Mouse (Mus musculus) kidney, postnatal 36 days (tissue): Measurements from ENCODE around the gene Tor4a.
A peak's percentile ranks its signal among the peaks of the same experiment; 100 is the strongest.

ENCODE experiments used
- DNase-seq, 2 experiments: peaks; one replicate each; pipeline ENCODE4 v3.0.0; 2021 to 2022; ENCODE audit warnings: mixed read lengths in 2 of 2

The Tor4a gene

DNA sequence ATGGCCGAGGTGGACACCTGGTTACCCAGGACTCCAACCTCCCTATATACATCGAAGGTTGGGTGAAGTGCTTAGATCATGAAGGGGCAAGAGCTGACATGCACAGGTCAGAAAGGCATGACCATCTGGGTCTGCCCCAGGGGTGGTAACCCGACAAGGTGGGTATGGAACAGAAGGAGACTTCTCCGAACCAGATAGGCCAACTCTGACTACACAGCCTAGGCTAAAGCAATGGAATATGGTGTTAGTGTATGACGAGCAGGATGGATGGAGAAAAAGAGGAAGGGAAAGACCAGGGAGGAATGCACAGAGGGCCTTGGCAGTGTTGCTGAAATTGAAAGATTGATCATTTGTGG is 10.1 kb downstream of the Tor4a start:
- no peak for DNase-seq

DNA sequence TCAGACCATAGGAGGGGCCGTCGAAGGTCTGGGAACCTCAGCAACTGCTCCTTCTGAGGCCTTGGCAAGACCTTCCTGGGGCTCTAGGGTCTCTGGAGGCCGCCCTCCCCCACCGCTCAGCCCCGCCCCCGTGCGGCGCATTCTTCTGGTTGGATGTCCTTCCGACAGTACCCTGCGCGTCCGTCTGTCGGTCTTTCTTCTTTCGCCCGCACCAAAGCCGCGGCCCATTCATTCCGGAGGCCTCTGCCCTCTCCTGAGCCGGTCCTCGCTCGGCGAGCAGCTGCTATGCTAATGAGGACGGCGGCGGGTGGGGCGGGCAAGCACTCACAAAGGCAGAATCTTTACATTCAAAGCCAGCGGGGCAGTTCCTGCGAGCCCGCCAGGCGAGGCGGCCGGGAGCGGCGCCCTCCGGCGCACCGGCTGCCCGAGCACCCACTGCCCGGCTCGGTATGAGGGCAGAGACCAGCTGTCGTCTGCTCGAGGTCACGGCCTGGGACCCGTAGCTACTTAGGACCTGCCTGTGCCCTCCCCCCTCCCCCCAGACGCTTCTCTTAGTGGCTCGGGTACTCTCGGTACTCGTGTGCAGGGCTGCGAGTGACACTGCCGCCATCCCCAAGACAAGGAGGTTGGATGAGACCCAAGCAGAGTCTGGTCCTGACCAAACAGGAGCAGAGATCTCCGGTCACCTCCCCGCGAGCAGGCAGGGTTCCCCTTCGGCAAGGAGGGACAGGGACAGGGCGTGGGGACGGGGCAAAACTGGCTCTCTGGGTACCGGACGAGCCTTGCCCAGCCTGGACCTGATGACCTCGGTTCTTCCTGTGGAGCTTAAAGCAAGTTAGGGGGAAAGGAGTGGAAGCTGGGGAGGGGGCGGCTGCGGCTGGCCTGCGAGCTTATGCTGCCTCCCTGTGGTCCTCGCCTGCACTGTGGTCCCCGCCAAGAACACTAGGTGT is 10.8 kb downstream of the Tor4a start:
- peak; percentile 58 to 74 for DNase-seq

DNA sequence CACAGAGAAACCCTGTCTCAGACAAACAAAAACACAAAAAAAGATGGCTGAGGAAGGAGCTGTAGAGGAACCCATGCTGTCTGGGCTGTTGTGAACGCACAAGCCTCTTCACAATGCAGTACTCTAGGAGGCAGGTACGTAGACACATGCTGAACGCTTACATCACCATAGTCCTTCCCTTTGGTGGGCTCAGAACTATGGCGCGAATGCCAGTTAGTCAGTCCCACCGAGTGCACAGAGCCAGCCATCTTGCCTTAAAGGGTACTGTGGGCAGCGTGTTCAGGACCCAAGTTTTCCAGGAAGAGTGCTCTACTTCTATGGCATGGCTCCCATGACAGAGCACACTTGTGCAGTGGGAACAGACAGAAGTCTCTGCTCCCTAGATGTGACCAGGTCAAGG is 12.2 kb downstream of the Tor4a start:
- DNase-seq = no peak

DNA sequence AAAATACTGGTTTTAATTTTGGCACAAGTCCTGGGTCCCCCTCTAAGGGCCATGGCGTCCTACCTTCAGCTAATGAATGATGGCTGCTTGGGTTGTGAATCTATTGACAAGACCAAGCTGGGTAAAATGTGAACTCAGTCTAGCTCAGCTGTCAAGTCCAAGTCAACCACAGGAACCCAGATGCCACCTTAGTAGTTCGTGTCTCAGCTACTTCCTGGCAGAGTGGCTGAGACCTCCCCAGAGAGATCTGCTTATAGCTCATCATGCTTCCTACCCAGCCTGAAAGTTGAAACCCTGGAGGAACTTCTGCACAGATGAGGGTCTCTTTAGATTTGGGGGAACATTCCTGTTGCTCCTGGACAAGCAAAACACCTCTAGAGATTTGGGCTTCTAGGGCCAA is 13.3 kb downstream of the Tor4a start:
- DNase-seq = no peak

DNA sequence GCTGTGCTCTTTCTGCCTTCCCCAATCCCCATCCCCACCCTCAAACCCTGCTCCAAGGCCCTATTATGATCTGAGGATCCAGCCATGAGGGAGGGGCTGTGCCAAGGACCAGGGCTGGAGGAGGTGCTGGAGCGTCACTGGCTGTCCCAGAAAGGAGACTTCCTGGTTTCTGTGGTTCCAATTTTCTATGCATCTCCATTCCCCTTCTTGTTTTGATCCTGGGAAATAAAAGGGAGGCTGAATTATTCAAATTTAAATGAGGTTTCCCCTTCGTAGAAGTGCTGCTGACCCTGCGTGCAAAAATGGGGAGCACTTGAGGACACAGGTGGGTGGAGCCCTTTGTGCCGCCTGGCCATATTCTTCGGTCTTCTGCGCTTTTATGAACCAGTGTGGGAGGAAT is 14.0 kb downstream of the Tor4a start:
- no peak for DNase-seq

DNA sequence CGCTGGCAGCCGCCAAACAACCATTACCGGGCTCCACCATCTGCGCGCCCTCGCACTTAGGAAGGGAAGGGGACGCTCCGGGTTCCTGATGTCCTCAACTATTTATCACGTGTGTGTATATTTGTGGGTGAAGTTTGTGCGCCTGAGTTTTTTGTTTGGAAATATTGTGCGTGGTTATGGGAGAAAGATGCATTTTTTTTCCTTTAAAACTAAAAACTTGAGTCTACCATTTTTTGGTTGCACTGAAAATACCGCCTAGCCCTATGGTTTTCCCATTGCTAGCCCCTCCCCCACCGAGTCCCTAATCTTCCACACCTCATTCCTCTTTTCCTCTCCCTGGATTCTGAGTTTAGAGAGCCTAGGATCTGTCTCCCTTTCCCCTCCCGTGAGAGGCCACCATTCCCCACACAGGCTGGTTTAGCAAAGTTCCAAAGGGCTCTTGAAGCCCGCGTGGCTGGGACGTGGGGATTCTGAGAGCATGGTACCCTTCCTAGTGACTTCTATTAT is 14.7 kb downstream of the Tor4a start:
- no peak for DNase-seq

DNA sequence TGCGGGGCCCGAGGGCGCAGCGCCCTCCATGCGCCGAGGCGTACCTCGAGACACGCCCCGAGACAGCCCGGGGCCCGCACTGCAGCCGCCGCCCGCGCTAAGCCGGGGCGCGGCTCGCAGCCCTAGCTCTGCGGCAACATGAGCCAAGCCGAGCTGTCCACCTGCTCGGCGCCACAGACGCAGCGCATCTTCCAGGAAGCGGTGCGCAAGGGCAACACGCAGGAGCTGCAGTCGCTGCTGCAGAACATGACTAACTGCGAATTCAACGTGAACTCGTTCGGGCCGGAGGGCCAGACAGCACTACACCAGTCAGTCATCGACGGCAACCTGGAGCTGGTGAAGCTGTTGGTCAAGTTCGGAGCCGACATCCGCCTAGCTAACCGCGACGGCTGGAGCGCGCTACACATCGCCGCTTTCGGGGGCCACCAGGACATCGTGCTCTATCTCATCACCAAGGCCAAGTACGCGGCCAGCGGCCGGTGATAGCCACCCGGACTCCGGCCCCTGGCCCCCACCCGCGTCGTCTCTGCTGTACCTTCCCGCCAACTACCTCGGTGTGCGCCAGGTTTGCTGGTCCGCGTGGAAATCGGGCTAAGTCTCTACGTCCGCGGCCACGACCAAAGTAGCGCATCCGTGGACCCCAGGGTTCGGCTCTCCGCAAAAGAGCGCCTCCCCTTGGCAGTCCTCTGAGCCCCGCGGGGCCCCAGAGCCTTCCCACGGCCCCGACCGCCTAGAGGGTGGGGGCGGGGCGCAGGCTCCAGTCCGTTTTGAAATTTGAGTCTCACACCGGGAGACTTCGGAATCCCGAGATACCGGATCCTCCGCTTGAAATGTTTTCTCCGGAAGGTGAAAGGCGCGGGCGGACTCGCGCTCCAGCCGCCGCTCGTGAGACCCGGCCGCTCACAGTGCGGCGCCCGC is 15.5 kb downstream of the Tor4a start:
- DNase-seq = peak in 1 of 2 experiments; percentile 66

DNA sequence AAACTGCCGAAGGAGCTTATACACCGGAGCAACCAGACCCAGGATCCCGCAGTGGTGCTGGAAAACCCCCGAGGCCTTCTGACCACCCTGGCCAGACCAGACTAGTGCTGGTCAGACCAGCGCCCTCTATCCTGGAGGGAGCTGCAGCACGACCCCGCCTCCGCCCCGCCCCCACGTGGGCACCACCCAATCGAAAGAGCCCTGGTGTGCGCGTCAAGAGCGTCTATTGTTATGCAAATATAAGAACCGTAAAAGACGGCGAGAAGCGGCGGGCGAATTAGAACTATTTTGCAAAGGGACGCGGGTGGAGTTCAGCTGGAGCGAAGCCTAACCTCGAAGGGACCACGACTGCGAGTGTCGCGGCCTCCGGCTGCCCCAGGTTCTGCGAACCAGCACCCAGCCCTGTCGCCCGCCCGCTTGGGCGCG is 16.2 kb downstream of the Tor4a start, which contains the start of gene Nrarp:
Gene Nrarp, plus strand, starts transcription at position 281 of the 426 bp plus-strand sequence.
- peak; percentile 96 to 97 for DNase-seq

DNA sequence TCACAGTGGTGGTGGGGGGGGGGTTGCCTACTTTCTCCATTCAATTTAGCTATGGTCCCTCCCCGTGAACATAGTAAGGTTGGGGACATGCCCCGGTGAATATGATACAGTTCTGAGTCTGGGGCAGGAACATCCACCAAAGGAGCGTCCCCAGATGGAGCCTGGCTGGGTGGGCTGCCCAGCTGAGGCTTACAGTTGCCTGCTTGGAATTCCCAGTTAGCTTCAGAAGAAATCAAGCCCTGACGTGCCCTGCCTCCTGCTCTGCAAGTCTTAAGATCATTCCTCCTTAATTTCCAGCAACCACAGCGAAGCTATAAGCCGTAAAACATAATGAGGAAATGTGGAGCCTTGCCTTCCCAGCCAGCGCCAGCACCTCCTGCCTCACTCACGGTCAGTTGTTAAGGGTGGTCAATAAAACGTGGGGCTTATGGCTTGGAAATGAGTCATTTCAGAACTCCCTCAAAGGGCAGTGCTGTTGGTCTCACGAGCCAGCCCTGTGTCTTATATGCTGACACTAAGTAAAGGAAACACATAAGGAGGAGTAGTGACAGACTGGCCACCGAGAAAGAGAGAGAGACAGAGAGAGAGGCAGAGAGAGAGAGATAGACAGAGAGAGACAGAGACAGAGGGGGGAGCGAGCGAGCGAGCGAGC is 17.0 kb downstream of the Tor4a start:
- DNase-seq = no peak

DNA sequence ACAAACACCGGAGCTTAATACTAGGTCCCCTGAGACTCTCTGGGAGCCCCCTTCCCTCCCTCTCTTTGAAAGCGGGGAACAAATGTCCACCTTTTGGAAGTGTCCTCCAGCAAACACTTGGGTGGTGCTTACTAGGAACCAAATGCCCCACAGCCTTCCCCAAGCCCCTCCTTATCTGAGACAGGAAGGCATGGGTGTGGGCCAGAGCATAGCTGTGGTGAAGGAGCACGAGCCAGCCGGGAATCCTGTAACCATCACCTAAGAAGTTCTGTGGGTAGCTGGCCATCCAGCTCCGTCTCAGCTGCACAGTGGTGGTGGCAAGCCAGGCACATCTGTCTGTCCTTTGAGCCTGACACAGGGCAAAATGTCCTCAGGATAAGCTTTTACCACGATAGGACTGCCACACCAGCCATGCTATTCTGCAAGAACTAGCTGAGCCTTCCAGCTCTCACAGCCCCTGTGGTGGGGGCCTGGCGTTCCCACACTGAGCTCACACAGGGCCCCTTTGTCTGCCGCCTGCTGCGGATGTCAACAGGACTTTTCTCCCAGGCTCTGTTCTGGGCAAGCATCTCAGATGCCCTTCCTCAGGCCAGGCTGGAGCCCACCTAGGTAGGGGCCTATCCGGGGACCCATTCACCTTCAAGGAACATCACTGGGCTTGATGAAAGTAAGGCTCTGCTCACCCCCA is 18.3 kb downstream of the Tor4a start:
- DNase-seq = no peak

DNA sequence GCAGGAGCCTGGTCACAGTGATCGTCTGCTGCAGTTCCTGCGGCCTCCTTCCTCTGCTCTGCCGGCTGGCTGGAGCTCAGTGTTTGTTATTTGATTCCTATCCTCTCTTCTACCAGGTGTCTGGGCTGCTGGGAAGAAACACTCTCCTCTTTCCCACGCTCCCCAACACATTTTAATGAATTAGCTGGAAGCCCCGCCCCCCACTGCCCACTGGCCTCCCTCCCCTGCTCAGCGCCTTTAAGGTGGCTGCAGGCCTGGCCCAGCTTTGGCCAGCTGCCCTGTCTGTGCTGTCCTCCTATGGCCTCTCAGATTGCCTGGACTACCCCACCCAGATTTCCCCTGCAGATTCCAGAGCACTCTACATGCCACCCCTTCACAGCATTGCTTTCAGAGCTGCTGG is 19.0 kb downstream of the Tor4a start:
- peak; percentile 78 to 87 for DNase-seq

DNA sequence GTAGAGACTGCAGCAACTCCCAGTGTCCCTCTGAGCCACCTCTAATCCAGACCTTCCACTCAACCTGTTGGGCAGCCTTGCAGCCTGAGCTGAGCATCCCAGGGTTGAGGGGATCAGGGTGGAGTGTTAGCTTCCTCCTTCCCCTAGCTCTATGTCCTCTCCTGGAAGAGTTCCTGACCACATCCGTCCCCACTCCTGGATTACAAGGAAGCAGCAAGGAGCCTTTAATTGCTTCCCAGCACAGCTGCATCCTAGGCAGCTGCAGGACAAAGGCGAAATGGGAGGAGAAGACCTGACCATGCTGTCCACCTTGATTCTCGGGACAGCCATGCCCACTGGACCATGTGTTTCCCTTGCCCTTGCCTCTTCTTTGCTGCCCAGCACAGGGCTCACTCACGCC is 19.6 kb downstream of the Tor4a start:
- DNase-seq = no peak

DNA sequence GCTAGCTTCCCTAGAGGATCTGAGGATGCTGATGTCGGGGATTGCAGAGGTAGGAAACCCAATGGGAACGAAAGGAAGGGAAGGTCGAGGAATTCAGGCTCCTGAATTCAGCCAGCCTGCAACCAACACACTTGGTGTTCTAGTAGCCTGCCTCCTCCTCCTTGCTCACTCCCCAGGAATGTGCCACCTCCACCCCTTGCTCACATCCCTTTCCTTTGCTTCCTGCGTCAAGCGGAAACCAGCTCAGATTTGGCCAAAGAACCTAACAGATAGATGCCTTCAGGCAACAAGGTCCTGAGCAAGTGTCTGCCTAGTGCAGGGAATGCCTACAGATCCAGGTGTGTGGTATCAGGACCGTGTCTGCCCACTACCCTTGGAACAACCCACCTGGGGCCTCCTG is 20.1 kb downstream of the Tor4a start:
- DNase-seq = peak; percentile 53 to 64

DNA sequence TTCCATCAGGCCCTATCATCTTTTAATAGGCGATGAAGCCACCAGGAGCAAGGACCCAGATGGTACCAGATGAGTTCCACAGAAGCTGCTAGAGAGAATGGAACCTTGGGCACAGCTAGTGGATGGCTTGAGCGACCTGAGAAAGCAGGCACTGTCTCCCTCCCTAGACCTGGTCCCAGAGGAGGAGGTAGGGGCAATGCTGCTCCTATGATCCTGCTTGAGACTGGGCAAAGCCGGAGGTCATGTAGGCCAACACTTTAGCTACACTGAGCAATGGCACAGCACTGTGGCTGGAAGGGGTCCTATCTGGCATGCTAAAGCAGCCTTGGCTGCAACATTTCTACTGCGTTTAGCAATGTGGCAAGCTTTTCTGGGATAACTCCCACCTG is 21.0 kb downstream of the Tor4a start:
- no peak for DNase-seq

DNA sequence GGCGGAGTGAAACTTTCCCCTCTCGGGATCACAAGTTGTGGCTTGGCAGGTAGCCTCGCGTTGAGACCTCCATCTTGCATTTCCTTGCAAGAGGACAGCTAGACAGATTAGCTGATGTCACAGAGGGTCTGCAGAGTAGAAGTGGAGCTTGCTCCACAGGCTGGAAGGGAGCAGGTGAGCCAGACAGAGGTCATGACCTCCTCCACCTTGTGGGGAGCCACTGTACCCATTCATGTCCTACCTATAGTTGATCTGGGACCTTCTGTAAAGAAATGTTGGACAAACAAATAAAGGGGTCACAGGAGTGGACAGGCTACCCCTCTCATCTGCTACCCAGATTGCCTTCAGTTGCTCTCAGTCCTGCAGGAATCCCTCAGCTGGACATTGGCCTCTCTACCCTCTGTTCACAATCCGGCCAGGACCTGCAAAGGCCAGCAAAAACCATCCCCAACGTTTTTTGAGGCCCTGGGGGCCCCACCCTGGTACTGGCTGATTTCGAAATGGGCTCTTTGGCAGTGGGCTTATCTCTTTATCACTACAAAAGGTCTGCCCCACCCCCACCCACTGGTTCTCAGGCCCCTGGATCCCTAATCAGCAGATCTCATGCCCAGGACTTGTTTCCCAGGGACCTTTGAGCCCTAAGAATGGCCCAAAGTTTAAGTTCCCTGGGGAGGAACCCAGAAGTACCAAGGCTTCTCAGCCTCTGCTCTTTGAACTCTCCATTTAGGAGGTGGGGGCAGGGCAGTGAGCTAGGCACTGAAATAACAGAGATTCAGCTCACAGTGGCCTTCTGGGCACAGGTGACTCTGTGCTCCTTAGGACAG is 21.6 kb downstream of the Tor4a start:
- peak; percentile 88 to 89 for DNase-seq

DNA sequence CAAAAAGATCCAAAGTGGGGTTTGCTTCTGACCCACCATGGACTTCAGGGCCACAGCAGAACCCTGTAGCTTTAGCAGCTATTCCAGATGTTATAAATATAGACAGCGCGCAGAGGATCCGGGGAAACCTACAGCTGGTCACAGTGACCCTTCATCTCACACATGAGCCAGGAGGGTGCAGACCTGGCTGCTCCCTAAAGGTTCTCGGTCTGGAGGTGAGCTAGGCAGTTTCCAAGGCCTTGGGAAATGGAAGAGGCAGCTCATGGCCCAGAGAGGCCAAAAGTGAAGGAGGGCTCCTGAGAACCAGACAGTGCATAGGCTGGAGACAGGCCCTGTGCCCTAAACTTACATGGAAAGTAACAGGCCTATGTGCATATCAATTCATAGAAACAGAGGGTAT is 22.9 kb downstream of the Tor4a start:
- DNase-seq = no peak

DNA sequence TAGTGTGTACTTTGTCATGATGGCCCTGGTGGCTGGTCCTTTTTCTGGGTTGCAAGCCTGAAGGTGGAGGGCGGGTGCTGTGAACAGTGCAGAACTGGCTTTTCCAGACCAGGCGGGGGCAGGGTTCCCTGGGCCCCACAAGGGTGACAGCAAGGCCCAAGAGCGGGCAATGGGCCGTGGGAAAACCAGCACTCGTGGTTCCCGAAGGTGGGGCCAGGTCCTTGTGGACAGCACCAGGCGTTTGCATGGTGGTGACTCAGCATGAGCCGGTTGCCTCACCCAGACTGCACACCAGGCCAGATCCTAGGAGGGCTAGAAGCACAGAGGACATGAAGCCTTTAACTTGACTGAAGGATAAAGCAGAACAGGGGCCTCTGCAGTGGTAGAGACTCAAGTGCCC is 24.1 kb downstream of the Tor4a start:
- DNase-seq = no peak

DNA sequence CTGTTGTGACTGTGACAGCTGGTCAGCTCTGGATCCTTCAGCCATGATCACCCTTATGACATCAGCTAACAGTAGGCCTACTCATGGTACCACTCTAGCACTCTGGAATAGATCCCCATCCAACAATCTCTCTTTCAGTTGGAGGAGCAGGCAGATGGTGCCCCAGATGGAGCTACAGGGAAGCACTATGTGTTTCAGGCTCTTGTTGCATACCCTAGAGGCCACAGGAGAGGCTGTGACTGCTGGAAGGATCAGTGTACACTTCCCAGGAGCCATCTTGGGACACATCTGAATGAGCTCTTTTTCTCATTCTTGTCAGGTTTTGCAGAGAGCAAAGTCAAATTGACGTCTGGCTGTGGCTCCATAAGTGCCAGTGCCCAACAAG is 24.9 kb downstream of the Tor4a start:
- no peak for DNase-seq

DNA sequence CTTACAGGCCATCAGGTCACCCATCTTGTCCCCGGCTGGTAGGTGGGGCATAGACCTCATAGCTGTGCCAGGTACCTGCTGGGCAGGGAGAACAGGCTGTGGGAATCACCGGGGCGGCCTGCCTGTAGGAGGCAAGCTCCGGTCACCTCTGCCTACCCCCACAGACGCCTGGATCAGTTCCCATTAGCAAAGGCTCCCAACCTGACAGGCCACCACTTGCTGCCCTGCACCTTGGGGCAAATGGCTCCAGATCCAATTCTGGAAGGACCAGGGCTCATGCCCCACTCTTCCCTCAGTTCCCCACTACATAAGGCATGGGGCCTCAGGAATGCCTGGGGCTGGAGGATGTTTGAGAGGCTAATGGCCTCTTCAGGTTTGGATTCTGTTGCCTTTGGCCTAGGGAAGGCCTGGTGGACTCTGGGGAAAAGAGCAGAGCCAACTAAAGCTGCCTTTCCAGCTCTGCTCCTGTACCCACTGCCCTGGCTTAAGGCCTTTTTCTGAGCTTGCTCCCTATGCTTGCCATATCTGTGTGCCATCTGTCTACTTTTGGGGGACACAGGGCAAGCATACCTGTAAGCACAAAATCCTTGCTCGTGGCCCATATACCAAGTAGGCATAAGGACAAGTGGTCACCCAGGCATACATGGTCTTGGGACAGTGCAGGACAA is 25.5 kb downstream of the Tor4a start:
- DNase-seq = no peak

DNA sequence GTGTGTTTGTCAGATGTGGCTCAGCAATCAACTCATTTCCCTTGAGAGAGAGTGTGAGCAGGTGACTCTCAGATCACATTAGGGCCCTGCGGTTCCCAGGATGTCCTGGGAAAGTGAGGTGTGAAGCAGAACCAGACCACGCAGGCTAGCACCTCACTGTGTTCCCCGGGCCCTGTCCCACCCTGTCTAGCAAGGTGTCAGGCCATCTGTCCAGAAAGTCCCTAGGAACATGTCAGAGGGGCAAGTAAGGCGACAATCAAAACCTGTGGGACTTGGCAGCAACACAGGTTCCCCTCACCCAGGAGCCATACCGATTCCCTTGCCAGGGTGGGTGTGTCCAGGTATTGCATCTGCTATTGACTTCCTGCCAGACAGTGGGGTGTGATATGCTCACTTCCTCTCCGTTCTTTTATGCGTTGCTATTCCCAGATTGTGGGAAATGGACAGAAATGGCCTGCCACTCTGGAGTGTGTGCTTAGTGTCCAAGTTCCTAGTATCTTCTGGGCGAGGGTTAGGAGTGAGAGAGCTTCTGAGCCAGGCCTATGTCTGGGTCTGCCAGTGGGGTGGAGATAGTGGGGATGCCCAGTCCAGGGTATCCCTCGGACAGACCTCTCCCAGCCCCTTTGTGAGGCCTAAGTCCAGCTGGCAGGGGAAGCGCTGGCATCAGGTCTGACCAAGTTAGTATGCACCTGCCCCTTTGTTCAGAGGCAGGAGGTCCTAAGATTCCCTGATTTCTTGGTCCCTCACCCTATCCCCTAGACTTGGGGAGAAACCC is 26.2 kb downstream of the Tor4a start:
- no peak for DNase-seq
